ENCODE assay signal across 23 mouse cellular contexts in genomic region chr17:73827446-73827845, GRCm38 (mm10). TPM values are rescaled to one million over a fixed set of nuclear protein-coding genes. Genes with fewer than 3 reads are reported as not detected.
DNase-seq lines count a peak whose midpoint lies in the region; ATAC-seq and TF ChIP-seq lines count a peak whose summit lies in the region.
"Had no signal": no experiment of that assay in that cellular context is flagged by ENCODE, and none has a peak within 500 bp of the region (broad histone marks: within the 10 kb centered on the region; RNA-seq: fewer than 3 reads in every experiment).

No protein-coding gene starts in this region.

- 0 out of 2 replicates have a peak overlapping the region, but pooled peaks have one; percentile 14 for H3K27ac ChIP-seq in layer of hippocampus, adult 2 months
- H3K27ac ChIP-seq: embryonic facial prominence, embryonic 13.5 days; embryonic facial prominence, embryonic 15.5 days; forebrain, embryonic 10.5 days; forebrain, embryonic 12.5 days had no signal

- ATAC-seq in cerebellum, adult (ENCODE audit: insufficient number of reproducible peaks, low FRiP score, low TSS enrichment): peak; percentile 42; the same call in 1 of the 2 replicates
- ATAC-seq: activated CD4-positive, CD25-positive, alpha-beta regulatory T cell, adult 4 months; CD4-positive, CD25-positive, alpha-beta regulatory T cell, adult 4 months; forebrain, embryonic 14.5 days; forebrain, embryonic 16.5 days; Patski had no signal

- TF ChIP-seq CTCF in layer of hippocampus, adult 2 months (conservative IDR thresholded peaks at IDR 0.05): no peak

- DNase-seq in cerebellum, adult 8-10 months: no peak
- DNase-seq in cerebellum, adult 9-10 months: peak; percentile 46
- no peak for DNase-seq in cerebellum, adult 11-12 months
- no peak for DNase-seq in layer of hippocampus, adult 2 months (ENCODE audit: low spot score in 2 of 2)
- no peak for DNase-seq in layer of hippocampus, adult 8-10 months (ENCODE audit: low spot score in 2 of 2)
- DNase-seq: adrenal gland, adult 8-10 months; adrenal gland, postnatal 14 days; adrenal gland, postnatal 36 days; B cell, adult 2 months; cerebellum, postnatal 14 days; cerebellum, postnatal 36 days; embryo, embryonic 11 days had no signal

- H3K4me3 ChIP-seq in layer of hippocampus, adult 2 months: no peak overlapping the region
- H3K4me3 ChIP-seq: embryonic facial prominence, embryonic 13.5 days; embryonic facial prominence, embryonic 15.5 days; erythroblast, embryonic 14.5 days; forebrain, embryonic 10.5 days; forebrain, embryonic 12.5 days had no signal

RNA-seq across cellular contexts. Expression of gene Ehd3, which starts 23.5 kb away (rescaled TPM):
- total RNA-seq in layer of hippocampus, adult 2 months (2021): 100 to 1,000 TPM; 147 to 150 TPM
- total RNA-seq in layer of hippocampus, adult 8-10 months (2022): 100 to 1,000 TPM; 120 to 137 (median 129) TPM
